Mouse (Mus musculus) urinary bladder, adult 18-20 months (tissue): ENCODE measurements around the gene Stx5a.

ENCODE experiments used
- DNase-seq, 2 experiments: peaks; one replicate each; pipeline ENCODE4 v3.0.0; 2022; ENCODE audit warnings: low spot score in 2 of 2, mixed read lengths in 2 of 2

Stx5a gene

GRCm38 (mm10) chr19:8798264-8798946 lies 57.2 kb downstream of the Stx5a start, which contains the start of gene Polr2g:
TSS of gene Polr2g (minus strand) at chr19:8798577.
- peak; percentile 64 to 87 for DNase-seq

GRCm38 (mm10) chr19:8798947-8799315 lies 57.7 kb downstream of the Stx5a start:
- DNase-seq, result no peak

GRCm38 (mm10) chr19:8802130-8802821 lies 61.1 kb downstream of the Stx5a start, which contains the start of gene Zbtb3:
TSS of gene Zbtb3 (plus strand) at chr19:8802555.
- DNase-seq, result peak; percentile 81 to 94

GRCm38 (mm10) chr19:8803204-8803780 lies 62.1 kb downstream of the Stx5a start:
- DNase-seq, result no peak

GRCm38 (mm10) chr19:8803879-8804660 lies 62.9 kb downstream of the Stx5a start:
- no peak for DNase-seq
